Mouse (Mus musculus) lung, embryonic 15.5 days (tissue): Measurements from ENCODE around the gene Pclo. TPM values are rescaled to one million over a fixed set of nuclear protein-coding genes. Genes with fewer than 3 reads are reported as not detected.
A peak's percentile ranks its signal among the peaks of the same experiment; 100 is the strongest.
"Not testable (repeated sequence)": the region's sequence is repeated elsewhere in the genome, so short reads cannot be mapped to it uniquely, and the experiment has no call there.

Experiments used
- ATAC-seq: fragments of 200-750 bp; cut with Nextera tagmentation; 2 replicates; pipeline ENCODE4 v1.8.0; 2017; ENCODE audit warnings: moderate number of reproducible peaks, borderline replicate concordance; ENCODE audit not compliant: low FRiP score, low TSS enrichment; ENCODE audit errors: extremely low read depth
- H3K27ac ChIP-seq: fragments of 300-500 bp; sonication (generic); 2 replicates; pipeline ENCODE4 v1.5.1; 2015; ENCODE audit warnings: moderate library complexity, mild to moderate bottlenecking, inconsistent platforms
- H3K27me3 ChIP-seq: fragments of 300-500 bp; sonication (generic); 2 replicates; pipeline ENCODE4 v1.6.1; 2015; ENCODE audit warnings: inconsistent platforms
- H3K36me3 ChIP-seq: fragments of 300-500 bp; sonication (generic); 2 replicates; pipeline ENCODE4 v1.6.1; 2015; ENCODE audit warnings: inconsistent platforms
- H3K4me1 ChIP-seq: fragments of 300-500 bp; sonication (generic); 2 replicates; pipeline ENCODE4 v1.6.1; 2015; ENCODE audit warnings: inconsistent platforms
- H3K4me2 ChIP-seq: fragments of 300-500 bp; sonication (generic); 2 replicates; pipeline ENCODE4 v1.6.1; 2015; ENCODE audit warnings: inconsistent platforms, mild to moderate bottlenecking, moderate library complexity
- H3K4me3 ChIP-seq: fragments of 300-500 bp; sonication (generic); 2 replicates; pipeline ENCODE4 v1.5.1; 2015; ENCODE audit warnings: mild to moderate bottlenecking, inconsistent platforms
- H3K9ac ChIP-seq: fragments of 300-500 bp; sonication (generic); 2 replicates; pipeline ENCODE4 v1.6.1; 2015; ENCODE audit warnings: inconsistent platforms
- H3K9me3 ChIP-seq: fragments of 300-500 bp; sonication (generic); 2 replicates; pipeline ENCODE4 v1.6.1; 2016; ENCODE audit warnings: inconsistent platforms
- WGBS: fragments of 180-500 bp; shearing (Covaris S2); methylation state at CpG from one replicate; pipeline ENCODE4 v1.1.7; 2015; 5-methylcytosine and 5-hydroxymethylcytosine counted together
- polyA plus RNA-seq: library from polyadenylated mRNA; unstranded; fragments of >200 nt; fragmentation: Nextera tagmentation; extraction: Ambion mirVana; gene quantifications from 2 replicates; pipeline ENCODE4 v1.2.1, GENCODE M21; 2015

The Pclo gene
- 0.50 and 0.52 TPM in 2 replicates for polyA plus RNA-seq

- peaks cover 5% of the 10 kb centered on the region; the same call in 1 of the 2 replicates for H3K4me1 ChIP-seq
- under 1% methylated on average over 89 of the region's 89 CpGs for WGBS
Measured at GRCm38 (mm10) chr5:14514631-14515523, at the start of gene Pclo. Gene Pclo (plus strand): TSS chr5:14514918.

GRCm38 (mm10) chr5:14494431-14494830, 20.3 kb upstream of the Pclo start:
- 47% methylated on average over 2 of the region's 2 CpGs for WGBS
- not testable (repeated sequence) for H3K9me3 ChIP-seq, H3K4me3 ChIP-seq, H3K27me3 ChIP-seq, ATAC-seq, H3K4me1 ChIP-seq, H3K36me3 ChIP-seq, H3K9ac ChIP-seq, H3K4me2 ChIP-seq, H3K27ac ChIP-seq

More at GRCm38 (mm10) chr5:14514631-14515523, at the start of gene Pclo:
- ATAC-seq: peak; percentile 99
- Histone ChIP-seq H3K4me2 (peak within 1 kb of the TSS; percentile 91), H3K27me3 (no peaks in the 10 kb centered on the region; the same call in 1 of the 2 replicates), H3K9me3 (no peaks in the 10 kb centered on the region), H3K4me3 (peak within 1 kb of the TSS; percentile 59), H3K9ac (peak within 1 kb of the TSS; percentile 22; the same call in 1 of the 2 replicates), H3K27ac (peak within 1 kb of the TSS; percentile 66; the same call in 1 of the 2 replicates), H3K36me3 (no peaks in the 10 kb centered on the region)

- H3K4me3 ChIP-seq: no peak overlapping the region
- 66% methylated on average over 1 of the region's 1 CpGs for WGBS
- H3K9me3 ChIP-seq: no peaks in the 10 kb centered on the region
- no peak overlapping the region for H3K27ac ChIP-seq
- H3K4me2 ChIP-seq: no peak overlapping the region
- H3K36me3 ChIP-seq: no peaks in the 10 kb centered on the region
- H3K4me1 ChIP-seq: no peaks in the 10 kb centered on the region
- no peak for ATAC-seq
- no peaks in the 10 kb centered on the region for H3K27me3 ChIP-seq
- no peak overlapping the region for H3K9ac ChIP-seq
Measured at GRCm38 (mm10) chr5:14508522-14508921, 6.2 kb upstream of the Pclo start.

- ATAC-seq: no peak
- Histone ChIP-seq H3K27me3 (no peaks in the 10 kb centered on the region), H3K4me1 (no peaks in the 10 kb centered on the region), H3K9ac (no peak overlapping the region), H3K4me2 (no peak overlapping the region), H3K27ac (no peak overlapping the region), H3K9me3 (no peaks in the 10 kb centered on the region), H3K36me3 (no peaks in the 10 kb centered on the region), H3K4me3 (no peak overlapping the region)
- WGBS: 69% methylated on average over 1 of the region's 1 CpGs
Measured at GRCm38 (mm10) chr5:14509621-14510020, 5.1 kb upstream of the Pclo start.

GRCm38 (mm10) chr5:14518131-14518832, 3.6 kb downstream of the Pclo start:
- H3K4me3 ChIP-seq: no peak overlapping the region
- peaks cover 5% of the 10 kb centered on the region; the same call in 1 of the 2 replicates for H3K4me1 ChIP-seq
- no peak overlapping the region for H3K27ac ChIP-seq
- no peaks in the 10 kb centered on the region; the same call in 1 of the 2 replicates for H3K27me3 ChIP-seq
- no peak overlapping the region for H3K9ac ChIP-seq
- no peaks in the 10 kb centered on the region for H3K9me3 ChIP-seq
- no peak for ATAC-seq
- no peaks in the 10 kb centered on the region for H3K36me3 ChIP-seq
- 65% methylated on average over 4 of the region's 4 CpGs for WGBS
- no peak overlapping the region for H3K4me2 ChIP-seq

GRCm38 (mm10) chr5:14522006-14522405, 7.3 kb downstream of the Pclo start:
- no peaks in the 10 kb centered on the region for H3K4me1 ChIP-seq
- H3K27ac ChIP-seq: no peak overlapping the region
- H3K9me3 ChIP-seq: no peaks in the 10 kb centered on the region
- 78% methylated on average over 4 of the region's 4 CpGs for WGBS
- no peak overlapping the region for H3K4me3 ChIP-seq
- no peak overlapping the region for H3K9ac ChIP-seq
- H3K4me2 ChIP-seq: no peak overlapping the region
- no peaks in the 10 kb centered on the region for H3K27me3 ChIP-seq
- ATAC-seq: no peak
- no peaks in the 10 kb centered on the region for H3K36me3 ChIP-seq

GRCm38 (mm10) chr5:14526038-14526437, 11.3 kb downstream of the Pclo start:
- Histone ChIP-seq H3K36me3 (no peaks in the 10 kb centered on the region), H3K4me2 (no peak overlapping the region), H3K9ac (no peak overlapping the region), H3K4me3 (no peak overlapping the region), H3K27ac (no peak overlapping the region), H3K9me3 (no peaks in the 10 kb centered on the region), H3K4me1 (no peaks in the 10 kb centered on the region), H3K27me3 (no peaks in the 10 kb centered on the region)
- ATAC-seq: no peak

GRCm38 (mm10) chr5:14527796-14528195, 13.1 kb downstream of the Pclo start:
- H3K27me3 ChIP-seq: no peaks in the 10 kb centered on the region
- no peak overlapping the region for H3K9ac ChIP-seq
- no peak for ATAC-seq
- H3K4me2 ChIP-seq: no peak overlapping the region
- no peaks in the 10 kb centered on the region for H3K36me3 ChIP-seq
- H3K4me3 ChIP-seq: no peak overlapping the region
- H3K4me1 ChIP-seq: no peaks in the 10 kb centered on the region
- H3K9me3 ChIP-seq: no peaks in the 10 kb centered on the region
- no peak overlapping the region for H3K27ac ChIP-seq
- WGBS: 52% methylated on average over 1 of the region's 1 CpGs

- no peak overlapping the region for H3K9ac ChIP-seq
- no peaks in the 10 kb centered on the region for H3K4me1 ChIP-seq
- no peaks in the 10 kb centered on the region for H3K36me3 ChIP-seq
- H3K4me2 ChIP-seq: no peak overlapping the region
- H3K27ac ChIP-seq: no peak overlapping the region
- no peaks in the 10 kb centered on the region for H3K27me3 ChIP-seq
- no peaks in the 10 kb centered on the region for H3K9me3 ChIP-seq
- H3K4me3 ChIP-seq: no peak overlapping the region
- WGBS: 91% methylated on average over 2 of the region's 2 CpGs
- no peak for ATAC-seq
Measured at GRCm38 (mm10) chr5:14531906-14532305, 17.2 kb downstream of the Pclo start.

- Histone ChIP-seq H3K36me3 (no peaks in the 10 kb centered on the region), H3K4me3 (no peak overlapping the region), H3K9ac (no peak overlapping the region), H3K4me2 (no peak overlapping the region), H3K27me3 (no peaks in the 10 kb centered on the region), H3K9me3 (no peaks in the 10 kb centered on the region), H3K27ac (no peak overlapping the region), H3K4me1 (no peaks in the 10 kb centered on the region)
- 71% methylated on average over 6 of the region's 6 CpGs for WGBS
- ATAC-seq: no peak
Measured at GRCm38 (mm10) chr5:14539346-14539745, 24.6 kb downstream of the Pclo start.

GRCm38 (mm10) chr5:14539961-14540627, 25.4 kb downstream of the Pclo start:
- Histone ChIP-seq H3K36me3 (no peaks in the 10 kb centered on the region), H3K4me3 (no peak overlapping the region), H3K9me3 (no peaks in the 10 kb centered on the region), H3K9ac (no peak overlapping the region), H3K27me3 (no peaks in the 10 kb centered on the region), H3K27ac (no peak overlapping the region), H3K4me2 (no peak overlapping the region), H3K4me1 (no peaks in the 10 kb centered on the region)
- 60% methylated on average over 13 of the region's 13 CpGs for WGBS
- no peak for ATAC-seq
